Mouse (Mus musculus): ENCODE results near the gene Tpcn2.

Gene Tpcn2

GRCm38 (mm10) chr7:145242851-145243712 lies 40.7 kb downstream of the Tpcn2 start:
- DNase-seq (ENCODE audit: low read depth, low spot score): no peak

GRCm38 (mm10) chr7:145242028-145242427 lies 41.8 kb downstream of the Tpcn2 start:
- no peak for DNase-seq (ENCODE audit: low read depth, low spot score)

- DNase-seq (ENCODE audit: low read depth, low spot score): no peak
These were observed 42.9 kb downstream of the Tpcn2 start for GRCm38 (mm10) chr7:145240929-145241328.

- DNase-seq (ENCODE audit: low read depth, low spot score): no peak
These were observed 43.9 kb downstream of the Tpcn2 start for GRCm38 (mm10) chr7:145239736-145240505.

- no peak for DNase-seq (ENCODE audit: low read depth, low spot score)
These were observed 44.7 kb downstream of the Tpcn2 start for GRCm38 (mm10) chr7:145239145-145239544.

GRCm38 (mm10) chr7:145234841-145235790 lies 48.7 kb downstream of the Tpcn2 start:
- no peak for DNase-seq (ENCODE audit: low read depth, low spot score)

GRCm38 (mm10) chr7:145231659-145232058 lies 52.2 kb downstream of the Tpcn2 start:
- no peak for DNase-seq (ENCODE audit: low read depth, low spot score)

- no peak for DNase-seq (ENCODE audit: low read depth, low spot score)
These were observed 57.2 kb downstream of the Tpcn2 start for GRCm38 (mm10) chr7:145226641-145227040.

GRCm38 (mm10) chr7:145225626-145226025 lies 58.2 kb downstream of the Tpcn2 start:
- DNase-seq (ENCODE audit: low read depth, low spot score): no peak

GRCm38 (mm10) chr7:145221841-145222689 lies 61.7 kb downstream of the Tpcn2 start:
- DNase-seq (ENCODE audit: low read depth, low spot score): no peak

GRCm38 (mm10) chr7:145221346-145221745 lies 62.5 kb downstream of the Tpcn2 start:
- DNase-seq (ENCODE audit: low read depth, low spot score): no peak

GRCm38 (mm10) chr7:145219420-145219831 lies 64.4 kb downstream of the Tpcn2 start:
- DNase-seq (ENCODE audit: low read depth, low spot score): no peak

GRCm38 (mm10) chr7:145216591-145216990 lies 67.2 kb downstream of the Tpcn2 start:
- no peak for DNase-seq (ENCODE audit: low read depth, low spot score)

GRCm38 (mm10) chr7:145215476-145215875 lies 68.3 kb downstream of the Tpcn2 start:
- DNase-seq (ENCODE audit: low read depth, low spot score): no peak

GRCm38 (mm10) chr7:145211680-145212659 lies 71.8 kb downstream of the Tpcn2 start:
- no peak for DNase-seq (ENCODE audit: low read depth, low spot score)

- DNase-seq (ENCODE audit: low read depth, low spot score): no peak
These were observed 73.2 kb downstream of the Tpcn2 start for GRCm38 (mm10) chr7:145210477-145211070.

GRCm38 (mm10) chr7:145208006-145208405 lies 75.8 kb downstream of the Tpcn2 start, which contains the start of gene 1810010D01Rik:
1810010D01Rik (minus strand) TSS chr7:145208119.
- DNase-seq (ENCODE audit: low read depth, low spot score): no peak

GRCm38 (mm10) chr7:145206801-145207200 lies 77.0 kb downstream of the Tpcn2 start:
- DNase-seq (ENCODE audit: low read depth, low spot score): no peak

- DNase-seq (ENCODE audit: low read depth, low spot score): no peak
These were observed 77.7 kb downstream of the Tpcn2 start for GRCm38 (mm10) chr7:145206056-145206610.

All from c-Kit-negative CD71-positive TER-119-positive erythroid progenitor cells, embryonic 14.5 days (primary cell).